In the genomic region with DNA sequence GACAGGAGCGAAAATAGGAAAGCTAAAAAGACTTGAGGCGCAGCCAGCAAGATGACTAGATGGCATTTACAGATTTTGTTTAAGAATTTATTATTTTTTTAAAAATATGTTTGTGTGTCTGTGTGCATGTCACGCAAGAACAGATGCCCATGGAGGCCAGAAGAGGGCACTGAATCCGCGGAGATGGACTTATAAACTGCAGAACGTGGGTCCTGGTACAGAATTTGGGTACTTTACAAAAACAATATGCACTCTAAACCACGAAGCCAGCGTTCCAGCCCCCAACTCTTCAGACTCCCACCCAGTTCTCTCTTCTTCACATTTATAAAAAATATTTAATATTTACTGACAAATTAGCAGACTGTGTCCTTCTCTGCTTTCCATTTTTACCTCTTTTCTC, we compare ENCODE assay signal across 13 mouse cellular contexts. TPM values are rescaled to one million over a fixed set of nuclear protein-coding genes. Genes with fewer than 3 reads are reported as not detected.
DNase-seq lines count a peak whose midpoint lies in the region; ATAC-seq lines count a peak whose summit lies in the region.
"Had no signal": no experiment of that assay in that cellular context is flagged by ENCODE, and none has a peak within 500 bp of the region (broad histone marks: within the 10 kb centered on the region; RNA-seq: fewer than 3 reads in every experiment).

No protein-coding gene starts in this region.

- peaks cover 28% of the 10 kb centered on the region for H3K4me1 ChIP-seq in liver, embryonic 12.5 days
- H3K4me1 ChIP-seq in embryonic facial prominence, embryonic 10.5 days: peaks cover 22% of the 10 kb centered on the region
- H3K4me1 ChIP-seq in limb, embryonic 15.5 days: peaks cover 20% of the 10 kb centered on the region

- intact Hi-C loops in heart, postnatal 25 days (cut with DNase I): loop anchor here (5.0 kb wide), 1 partner anchor 43 kb away; the partner anchor contains the start of gene Zfp799

- H3K36me3 ChIP-seq in liver, embryonic 12.5 days: peaks cover 25% of the 10 kb centered on the region
- peaks cover 23% of the 10 kb centered on the region for H3K36me3 ChIP-seq in embryonic facial prominence, embryonic 10.5 days (replicated peaks)
- H3K36me3 ChIP-seq in limb, embryonic 15.5 days: peaks cover 16% of the 10 kb centered on the region; the same call in 1 of the 2 replicates

- H3K27ac ChIP-seq in liver, embryonic 12.5 days: no peak overlapping the region
- peak overlapping the region; percentile 95; the same call in 1 of the 2 replicates for H3K27ac ChIP-seq in embryonic facial prominence, embryonic 10.5 days (replicated peaks)
- H3K27ac ChIP-seq in limb, embryonic 15.5 days: no peak overlapping the region

- peak; percentile 85 for DNase-seq in heart, adult 11 months
- no peak for DNase-seq in heart, postnatal 25 days (ENCODE audit: low spot score)
- DNase-seq in liver: no peak
- no peak for DNase-seq in embryonic facial prominence, embryonic 10.5 days (ENCODE audit: low spot score)
- no peak for DNase-seq in right cerebral cortex, postnatal 36 days (ENCODE audit: low spot score in 2 of 2)
- DNase-seq: lung, adult 18-20 months; right cerebral cortex, postnatal 25 days; thymus, postnatal 36 days had no signal

- no peak for ATAC-seq in liver, embryonic 12.5 days
- ATAC-seq in limb, embryonic 15.5 days (ENCODE audit: insufficient number of reproducible peaks, low FRiP score, low TSS enrichment, low read depth): no peak
- ATAC-seq in CD4-positive, CD25-positive, alpha-beta regulatory T cell, adult 4 months: no peak
- ATAC-seq: activated CD4-positive, CD25-positive, alpha-beta regulatory T cell, adult 4 months had no signal

- H3K27me3 ChIP-seq in liver, embryonic 12.5 days (replicated peaks): no peaks in the 10 kb centered on the region
- no peaks in the 10 kb centered on the region for H3K27me3 ChIP-seq in embryonic facial prominence, embryonic 10.5 days (replicated peaks; ENCODE audit: low read depth, poor library complexity, severe bottlenecking)
- no peaks in the 10 kb centered on the region for H3K27me3 ChIP-seq in limb, embryonic 15.5 days

- H3K9me3 ChIP-seq in liver, embryonic 12.5 days (replicated peaks): no peaks in the 10 kb centered on the region
- no peaks in the 10 kb centered on the region for H3K9me3 ChIP-seq in embryonic facial prominence, embryonic 10.5 days
- no peaks in the 10 kb centered on the region for H3K9me3 ChIP-seq in limb, embryonic 15.5 days

- H3K4me3 ChIP-seq in liver, embryonic 12.5 days: 0 out of 2 replicates have a peak overlapping the region, but pooled peaks have one; percentile 83
- H3K4me3 ChIP-seq in embryonic facial prominence, embryonic 10.5 days: peak overlapping the region; percentile 97
- 0 out of 2 replicates have a peak overlapping the region, but pooled peaks have one; percentile 74 for H3K4me3 ChIP-seq in limb, embryonic 15.5 days

- 66% methylated on average over 8 of the region's 8 CpGs for WGBS in liver, embryonic 12.5 days (ENCODE audit: insufficient replicate concordance)
- 70% methylated on average over 8 of the region's 8 CpGs for WGBS in embryonic facial prominence, embryonic 10.5 days
- WGBS in limb, embryonic 15.5 days: 79% methylated on average over 8 of the region's 8 CpGs

- H3K4me2 ChIP-seq in liver, embryonic 12.5 days: peak overlapping the region; percentile 75
- no peak overlapping the region; the same call in 1 of the 2 replicates for H3K4me2 ChIP-seq in limb, embryonic 15.5 days

- no peak overlapping the region for H3K9ac ChIP-seq in liver, embryonic 12.5 days
- H3K9ac ChIP-seq in limb, embryonic 15.5 days: no peak overlapping the region

RNA-seq across cellular contexts. Expression of gene Zfp871, which starts 1.2 kb away (rescaled TPM):
- 10 to 100 TPM; 25.7 to 31.9 TPM for total RNA-seq in heart, postnatal 25 days (2021)
- 15.4 and 16.4 TPM in 2 replicates for polyA plus RNA-seq in liver, embryonic 12.5 days (2016; fragmentation: Nextera tagmentation; extraction: Ambion mirVana)
- polyA plus RNA-seq in embryonic facial prominence, embryonic 10.5 days (2016; fragmentation: Nextera tagmentation; extraction: Ambion mirVana): 49.7 and 51.9 TPM in 2 replicates
- polyA plus RNA-seq in limb, embryonic 15.5 days (2015; fragmentation: Nextera tagmentation; extraction: Ambion mirVana): 28.6 and 32.8 TPM in 2 replicates
- 10 to 100 TPM; 45.8 to 50.5 TPM for polyA plus RNA-seq in CD4-positive, CD25-positive, alpha-beta regulatory T cell, adult 4 months (2017; shearing (Covaris generic))

RNA-seq across cellular contexts. Expression of gene Zfp811, which starts 20.5 kb away (rescaled TPM):
- total RNA-seq in heart, postnatal 25 days (2021): under 1 TPM in 1 of 2 experiments, not detected in 1; 0.26 TPM
- polyA plus RNA-seq in liver, embryonic 12.5 days (2016; fragmentation: Nextera tagmentation; extraction: Ambion mirVana): 0.18 and 0.31 TPM in 2 replicates
- polyA plus RNA-seq in embryonic facial prominence, embryonic 10.5 days (2016; fragmentation: Nextera tagmentation; extraction: Ambion mirVana): 12.0 and 13.3 TPM in 2 replicates
- polyA plus RNA-seq in limb, embryonic 15.5 days (2015; fragmentation: Nextera tagmentation; extraction: Ambion mirVana): 2.4 and 3.2 TPM in 2 replicates
- under 1 TPM; 0.22 to 0.98 TPM for polyA plus RNA-seq in CD4-positive, CD25-positive, alpha-beta regulatory T cell, adult 4 months (2017; shearing (Covaris generic))
- total RNA-seq: granulocyte monocyte progenitor cell, adult 5-6 weeks had no signal

RNA-seq across cellular contexts. Expression of gene Zfp799, which starts 40.8 kb away (rescaled TPM):
- total RNA-seq in heart, postnatal 25 days (2021): 10 to 100 TPM; 10.4 to 14.2 TPM
- 2.5 and 4.0 TPM in 2 replicates for polyA plus RNA-seq in liver, embryonic 12.5 days (2016; fragmentation: Nextera tagmentation; extraction: Ambion mirVana)
- polyA plus RNA-seq in embryonic facial prominence, embryonic 10.5 days (2016; fragmentation: Nextera tagmentation; extraction: Ambion mirVana): 13.2 and 13.9 TPM in 2 replicates
- 14.0 and 15.0 TPM in 2 replicates for polyA plus RNA-seq in limb, embryonic 15.5 days (2015; fragmentation: Nextera tagmentation; extraction: Ambion mirVana)
- 1 to 10 TPM; 4.3 to 6.8 TPM for polyA plus RNA-seq in CD4-positive, CD25-positive, alpha-beta regulatory T cell, adult 4 months (2017; shearing (Covaris generic))
